In the genomic region with DNA sequence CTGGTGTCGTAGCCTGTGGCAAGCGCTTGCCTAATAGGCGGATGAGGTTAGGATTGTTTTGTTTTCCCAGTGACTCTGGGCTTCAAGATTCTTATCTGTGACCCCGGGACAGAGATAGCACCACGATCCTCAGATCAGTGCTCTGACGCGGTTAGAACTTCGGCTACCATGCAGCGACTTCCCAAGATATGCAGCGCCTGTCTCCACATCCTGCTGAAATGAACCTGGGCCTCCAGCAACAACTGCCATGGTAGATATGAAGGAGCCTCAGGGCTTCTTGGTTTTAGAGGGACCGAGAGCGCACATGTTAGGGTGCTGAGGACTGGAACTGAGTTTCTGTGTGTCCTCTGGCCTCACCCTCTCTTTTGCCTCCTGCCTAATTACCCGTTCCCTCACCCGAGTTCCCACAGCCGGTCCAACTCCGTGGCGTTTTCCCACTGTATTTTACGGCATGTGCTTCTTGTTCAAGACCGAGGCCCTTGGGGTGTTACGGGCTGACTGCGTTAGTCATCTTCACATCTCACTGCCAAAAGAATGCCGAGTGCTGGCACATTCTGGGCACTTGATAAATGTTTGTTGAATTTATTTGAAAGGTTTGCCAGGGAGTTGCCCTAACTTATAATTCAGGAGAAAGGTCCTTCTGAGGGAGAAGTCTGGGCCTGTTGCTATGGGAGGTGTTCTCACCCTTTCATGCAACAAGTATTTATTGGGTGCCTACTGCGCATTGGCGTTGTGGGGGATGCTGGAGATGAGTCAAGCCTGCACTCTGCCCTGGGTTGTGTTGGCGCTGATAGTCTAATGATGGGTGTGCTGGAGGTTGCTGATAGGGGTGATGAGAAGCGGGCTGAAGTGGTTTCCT, we compare ENCODE assay signal across 8 mouse cellular contexts. TPM values are rescaled to one million over a fixed set of nuclear protein-coding genes. Genes with fewer than 3 reads are reported as not detected.
A peak's percentile ranks its signal among the peaks of the same experiment; 100 is the strongest.
DNase-seq lines count a peak whose midpoint lies in the region; ATAC-seq and TF ChIP-seq lines count a peak whose summit lies in the region.
"Had no signal": no experiment of that assay in that cellular context is flagged by ENCODE, and none has a peak within 500 bp of the region (broad histone marks: within the 10 kb centered on the region; RNA-seq: fewer than 3 reads in every experiment).

No protein-coding gene starts in this region.

- no peaks in the 10 kb centered on the region for H3K27me3 ChIP-seq in E14TG2a.4 (ENCODE audit: insufficient read depth, low read length)
- no peaks in the 10 kb centered on the region for H3K27me3 ChIP-seq in intestine, embryonic 16.5 days (replicated peaks; ENCODE audit: control insufficient read depth, insufficient read depth, low read length)

- no peak overlapping the region for H3K9ac ChIP-seq in intestine, embryonic 16.5 days (ENCODE audit: low read depth, low read length)
- H3K9ac ChIP-seq: embryonic facial prominence, embryonic 12.5 days had no signal

- ATAC-seq in intestine, embryonic 16.5 days: peak; percentile 84

- peak overlapping the region; percentile 53 for H3K4me3 ChIP-seq in E14TG2a.4 (replicated peaks; ENCODE audit: low read length)
- no peak overlapping the region for H3K4me3 ChIP-seq in intestine, embryonic 16.5 days (ENCODE audit: low read length)
- H3K4me3 ChIP-seq: embryonic facial prominence, embryonic 12.5 days had no signal

- no peaks in the 10 kb centered on the region for H3K9me3 ChIP-seq in E14TG2a.4 (ENCODE audit: low read length)
- H3K9me3 ChIP-seq in intestine, embryonic 16.5 days (ENCODE audit: control insufficient read depth, low read length): no peaks in the 10 kb centered on the region
- H3K9me3 ChIP-seq: embryonic facial prominence, embryonic 12.5 days had no signal

- H3K4me1 ChIP-seq in E14TG2a.4 (replicated peaks; ENCODE audit: low read depth, low read length): peaks cover 88% of the 10 kb centered on the region
- H3K4me1 ChIP-seq in intestine, embryonic 16.5 days (ENCODE audit: control insufficient read depth, insufficient read depth, low read length): no peaks in the 10 kb centered on the region

- 58% methylated on average over 26 of the region's 26 CpGs for WGBS in intestine, embryonic 16.5 days

- peaks cover 38% of the 10 kb centered on the region for H3K36me3 ChIP-seq in E14TG2a.4 (ENCODE audit: insufficient read depth, low read length)
- no peaks in the 10 kb centered on the region for H3K36me3 ChIP-seq in intestine, embryonic 16.5 days (ENCODE audit: control insufficient read depth, insufficient read depth, low read length)
- H3K36me3 ChIP-seq: embryonic facial prominence, embryonic 12.5 days had no signal

- no peak overlapping the region for H3K27ac ChIP-seq in intestine, embryonic 16.5 days (ENCODE audit: low read length)
- H3K27ac ChIP-seq: embryonic facial prominence, embryonic 12.5 days had no signal

- DNase-seq in NIH3T3 (ENCODE audit: low read depth): peak; percentile 58
- peak; percentile 78 for DNase-seq in lung, postnatal 36 days
- DNase-seq in cerebellum, adult 8-10 months: no peak
- no peak for DNase-seq in left cerebral cortex, adult 9 months (ENCODE audit: low spot score in 2 of 2)
- no peak for DNase-seq in frontal cortex, postnatal 25 days (ENCODE audit: low spot score in 2 of 2)

- H3K4me2 ChIP-seq in intestine, embryonic 16.5 days (ENCODE audit: low read depth, low read length): no peak overlapping the region
- H3K4me2 ChIP-seq: embryonic facial prominence, embryonic 12.5 days had no signal

- no peak for TF ChIP-seq CTCF in E14TG2a.4 (conservative IDR thresholded peaks at IDR 0.05; ENCODE audit: low read length)

RNA-seq across cellular contexts. Expression of a gene that starts 45.3 kb away (rescaled TPM):
- polyA plus RNA-seq in intestine, embryonic 16.5 days (2015; fragmentation: Nextera tagmentation; extraction: Ambion mirVana): 3.9 and 5.2 TPM in 2 replicates

Comparison
In these comparisons a context has a peak if more than half of its experiments do, and no peak if none do; other contexts are left out.
1. DNase-seq: peak in NIH3T3 (single experiment) and lung, postnatal 36 days (single experiment); none in cerebellum, adult 8-10 months (single experiment), left cerebral cortex, adult 9 months (0 of 2) and frontal cortex, postnatal 25 days (0 of 2).